Mouse (Mus musculus) midbrain, postnatal 0 days (tissue): Measurements from ENCODE around the gene Rex1bd. TPM values are rescaled to one million over a fixed set of nuclear protein-coding genes. Genes with fewer than 3 reads are reported as not detected.
A peak's percentile ranks its signal among the peaks of the same experiment; 100 is the strongest.
"Not testable (repeated sequence)": the region's sequence is repeated elsewhere in the genome, so short reads cannot be mapped to it uniquely, and the experiment has no call there.

Experiments
- ATAC-seq: fragments of 200-750 bp; cut with Nextera tagmentation; 2 replicates; pipeline ENCODE4 v1.8.0; 2017; ENCODE audit warnings: moderate number of reproducible peaks, mild to moderate bottlenecking, moderate TSS enrichment, moderate library complexity; ENCODE audit not compliant: low FRiP score
- DNase-seq: peaks from one replicate; pipeline ENCODE4 v3.0.0-alpha.2; 2015; ENCODE audit warnings: low spot score
- H3K27ac ChIP-seq: fragments of 300-500 bp; sonication (generic); 2 replicates; pipeline ENCODE4 v1.5.1; 2014; ENCODE audit warnings: low read depth, mild to moderate bottlenecking, low read length, mixed read lengths
- H3K27me3 ChIP-seq: fragments of 300-500 bp; sonication (generic); 2 replicates; pipeline ENCODE4 v1.6.1; 2014; ENCODE audit warnings: low read length, control low read depth, mixed read lengths; ENCODE audit not compliant: insufficient read depth
- H3K36me3 ChIP-seq: fragments of 300-500 bp; sonication (generic); 2 replicates; pipeline ENCODE4 v1.6.1; 2014; ENCODE audit warnings: low read length, control low read depth, mixed read lengths; ENCODE audit not compliant: insufficient read depth
- H3K4me1 ChIP-seq: fragments of 300-500 bp; sonication (generic); 2 replicates; pipeline ENCODE4 v1.6.1; 2014; ENCODE audit warnings: mild to moderate bottlenecking, control low read depth, antibody characterized with exemption, low read length, mixed read lengths; ENCODE audit not compliant: insufficient read depth
- H3K4me2 ChIP-seq: fragments of 300-500 bp; sonication (generic); 2 replicates; pipeline ENCODE4 v1.6.1; 2014; ENCODE audit warnings: low read depth, mild to moderate bottlenecking, low read length, mixed read lengths; ENCODE audit not compliant: poor library complexity, severe bottlenecking
- H3K4me3 ChIP-seq: fragments of 300-500 bp; sonication (generic); 2 replicates; pipeline ENCODE4 v1.5.1; 2014; ENCODE audit warnings: low read depth, mild to moderate bottlenecking, low read length, moderate library complexity
- H3K9ac ChIP-seq: fragments of 300-500 bp; sonication (generic); replicated peaks from 2 replicates; pipeline ENCODE4 v1.6.1; 2014; ENCODE audit warnings: mild to moderate bottlenecking, low read length, moderate library complexity, mixed read lengths; ENCODE audit not compliant: poor library complexity, severe bottlenecking
- H3K9me3 ChIP-seq: fragments of 300-500 bp; sonication (generic); 2 replicates; pipeline ENCODE4 v1.6.1; 2016; ENCODE audit warnings: low read length, control low read depth
- CTCF ChIP-seq: IDR thresholded peaks from 2 replicates; pipeline ENCODE4 v1.5.1; 2016; ENCODE audit warnings: antibody characterized with exemption, mild to moderate bottlenecking
- WGBS: fragments of 180-500 bp; shearing (Covaris S2); extraction: QIAGEN DNeasy Blood & Tissue Kit; methylation state at CpG from one replicate; pipeline ENCODE4 v1.1.7; 2014; 5-methylcytosine and 5-hydroxymethylcytosine counted together
- polyA plus RNA-seq: library from polyadenylated mRNA; unstranded; fragments of >200 nt; fragmentation: Nextera tagmentation; extraction: Ambion mirVana; gene quantifications from 2 replicates; pipeline ENCODE4 v1.2.1, GENCODE M21; 2015
- total RNA-seq: library from RNA; depleted of rRNA; stranded (reverse); fragments of >200 nt; gene quantifications from 2 replicates; pipeline ENCODE4 v1.2.3, GENCODE M21; 2014

Gene Rex1bd
- total and polyA plus RNA-seq, 2 experiments from 2014 or later, result 118 to 198 TPM

GRCm38 (mm10) chr8:70512253-70512903, 5.8 kb upstream of the Rex1bd start:
- no peak overlapping the region for H3K4me2 ChIP-seq
- peaks cover 16% of the 10 kb centered on the region for H3K36me3 ChIP-seq
- no peak for TF ChIP-seq CTCF
- H3K9ac ChIP-seq, result no peak overlapping the region
- DNase-seq (no peak), ATAC-seq (no peak)
- no peak overlapping the region for H3K27ac ChIP-seq
- no peaks in the 10 kb centered on the region for H3K27me3 ChIP-seq
- H3K4me3 ChIP-seq, result no peak overlapping the region
- H3K4me1 ChIP-seq, result peaks cover 7% of the 10 kb centered on the region; the same call in 1 of the 2 replicates
- no peaks in the 10 kb centered on the region for H3K9me3 ChIP-seq
- WGBS, result 93% methylated on average over 11 of the region's 11 CpGs

GRCm38 (mm10) chr8:70511770-70512169, 5.2 kb upstream of the Rex1bd start:
- ATAC-seq (no peak), DNase-seq (no peak)
- no peak for TF ChIP-seq CTCF
- peaks cover 14% of the 10 kb centered on the region; the same call in 1 of the 2 replicates for H3K36me3 ChIP-seq
- H3K4me3 ChIP-seq, result no peak overlapping the region
- H3K4me2 ChIP-seq, result no peak overlapping the region
- H3K4me1 ChIP-seq, result peaks cover 7% of the 10 kb centered on the region; the same call in 1 of the 2 replicates
- no peak overlapping the region for H3K27ac ChIP-seq
- no peaks in the 10 kb centered on the region for H3K9me3 ChIP-seq
- H3K27me3 ChIP-seq, result no peaks in the 10 kb centered on the region
- 98% methylated on average over 2 of the region's 2 CpGs for WGBS
- H3K9ac ChIP-seq, result no peak overlapping the region

GRCm38 (mm10) chr8:70511174-70511573, 4.6 kb upstream of the Rex1bd start:
- not testable (repeated sequence) for H3K9me3 ChIP-seq, H3K27me3 ChIP-seq, DNase-seq, ATAC-seq, H3K4me1 ChIP-seq, H3K36me3 ChIP-seq, H3K9ac ChIP-seq
- Histone ChIP-seq H3K4me3 (peak overlapping the region; percentile 69; the same call in 1 of the 2 replicates), H3K27ac (peak overlapping the region; percentile 93; the same call in 1 of the 2 replicates), H3K4me2 (peak overlapping the region; percentile 96; the same call in 1 of the 2 replicates)
- WGBS, result 88% methylated on average over 6 of the region's 6 CpGs

GRCm38 (mm10) chr8:70510228-70510915, 3.8 kb upstream of the Rex1bd start, which contains the start of gene Uba52:
Uba52 (minus strand) TSS chr8:70510801.
- H3K4me3 ChIP-seq, result peak within 1 kb of the TSS; percentile 69
- peak; percentile 89 for ATAC-seq
- peak within 1 kb of the TSS; percentile 77 for H3K9ac ChIP-seq
- no peaks in the 10 kb centered on the region for H3K27me3 ChIP-seq
- peak within 1 kb of the TSS; percentile 96 for H3K4me2 ChIP-seq
- 2% methylated on average over 65 of the region's 74 CpGs for WGBS
- H3K36me3 ChIP-seq, result peaks cover 10% of the 10 kb centered on the region; the same call in 1 of the 2 replicates
- no peaks in the 10 kb centered on the region for H3K9me3 ChIP-seq
- no peak for TF ChIP-seq CTCF
- H3K27ac ChIP-seq, result peak within 1 kb of the TSS; percentile 93
- peak; percentile 98 for DNase-seq
- H3K4me1 ChIP-seq, result peaks cover 7% of the 10 kb centered on the region; the same call in 1 of the 2 replicates

GRCm38 (mm10) chr8:70509281-70509952, 2.9 kb upstream of the Rex1bd start:
- H3K36me3 ChIP-seq, result peaks cover 10% of the 10 kb centered on the region; the same call in 1 of the 2 replicates
- H3K4me3 ChIP-seq, result peak overlapping the region; percentile 69
- H3K4me1 ChIP-seq, result peaks cover 7% of the 10 kb centered on the region; the same call in 1 of the 2 replicates
- peak overlapping the region; percentile 96 for H3K4me2 ChIP-seq
- no peak for TF ChIP-seq CTCF
- peak overlapping the region; percentile 93 for H3K27ac ChIP-seq
- peak overlapping the region; percentile 77 for H3K9ac ChIP-seq
- ATAC-seq (no peak), DNase-seq (no peak)
- 16% methylated on average over 25 of the region's 25 CpGs for WGBS
- no peaks in the 10 kb centered on the region for H3K9me3 ChIP-seq
- H3K27me3 ChIP-seq, result no peaks in the 10 kb centered on the region
